Mouse (Mus musculus): ENCODE measurements around the gene Gm2030. TPM values are rescaled to one million over a fixed set of nuclear protein-coding genes. Genes with fewer than 3 reads are reported as not detected.
"Not testable (repeated sequence)": the region's sequence is repeated elsewhere in the genome, so short reads cannot be mapped to it uniquely, and the experiment has no call there.

The Gm2030 gene
- polyA plus RNA-seq (2015; fragmentation: Nextera tagmentation; extraction: Ambion mirVana), result not detected in 2 replicates

DNA sequence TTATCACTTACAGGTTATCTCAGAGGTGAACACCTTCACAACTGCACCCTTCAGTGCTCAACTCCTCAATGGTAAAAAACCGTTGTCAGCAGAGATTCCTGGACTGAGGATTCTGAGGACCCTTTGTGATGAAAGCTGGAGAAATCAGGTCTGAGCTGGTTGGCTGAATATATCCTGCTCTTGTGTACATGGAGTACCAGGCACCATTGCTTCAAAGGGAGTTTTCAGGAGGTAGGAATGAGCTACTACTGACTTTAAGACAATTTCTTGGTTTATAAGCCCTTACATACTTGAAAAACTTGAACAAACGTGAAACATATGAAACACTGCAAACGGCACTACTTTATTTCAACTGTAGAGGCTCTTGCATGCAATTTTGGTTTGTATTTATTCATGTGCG lies at the start of gene Gm2030:
Gm2030 (minus strand) TSS at position 101 of the 400 bp plus-strand sequence.
- not testable (repeated sequence) for H3K9ac ChIP-seq (ENCODE audit: low read depth, low read length); H3K4me1 ChIP-seq (replicated peaks; ENCODE audit: control insufficient read depth, insufficient read depth, low read length); H3K36me3 ChIP-seq (ENCODE audit: control insufficient read depth, insufficient read depth); H3K4me3 ChIP-seq (ENCODE audit: low read depth, low read length); H3K27me3 ChIP-seq (replicated peaks; ENCODE audit: control insufficient read depth, insufficient read depth, low read length); ATAC-seq; H3K4me2 ChIP-seq (replicated peaks; ENCODE audit: low read depth); H3K9me3 ChIP-seq (ENCODE audit: control insufficient read depth); H3K27ac ChIP-seq (ENCODE audit: low read depth, low read length)
- 80% methylated on average over 3 of the region's 4 CpGs for WGBS

Other genes starting within 250 kb of the Gm2030 start
- gene Gm2012, start 78.7 kb downstream of the Gm2030 start, polyA plus RNA-seq (2015; fragmentation: Nextera tagmentation; extraction: Ambion mirVana), result not detected in 2 replicates
- not detected in 2 replicates for gene Slx, start 235.5 kb upstream of the Gm2030 start, polyA plus RNA-seq (2015; fragmentation: Nextera tagmentation; extraction: Ambion mirVana)

Data from intestine, postnatal 0 days (tissue).